Mouse (Mus musculus): ENCODE results near the gene Vps16.

The Vps16 gene

DNA sequence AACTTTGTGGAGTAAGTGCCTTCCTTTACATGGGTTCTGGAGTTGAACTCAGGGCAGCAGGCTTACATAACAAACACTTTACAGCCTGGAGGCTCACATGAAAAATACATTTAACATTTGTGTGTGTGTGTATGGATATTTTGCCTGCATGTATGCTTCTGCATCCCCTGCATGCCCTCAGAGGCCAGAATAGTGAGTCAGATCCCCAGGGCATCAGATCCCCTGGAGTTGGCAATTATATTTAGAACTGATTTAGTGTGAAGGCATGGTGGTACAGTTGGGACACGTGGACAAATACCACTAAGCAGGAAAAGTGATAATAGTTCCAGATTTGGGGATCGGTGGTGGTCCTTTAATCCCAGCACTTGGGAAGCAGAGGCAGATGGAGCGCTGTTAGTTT is 35.4 kb downstream of the Vps16 start:
- no peak for DNase-seq (ENCODE audit: low spot score)

DNA sequence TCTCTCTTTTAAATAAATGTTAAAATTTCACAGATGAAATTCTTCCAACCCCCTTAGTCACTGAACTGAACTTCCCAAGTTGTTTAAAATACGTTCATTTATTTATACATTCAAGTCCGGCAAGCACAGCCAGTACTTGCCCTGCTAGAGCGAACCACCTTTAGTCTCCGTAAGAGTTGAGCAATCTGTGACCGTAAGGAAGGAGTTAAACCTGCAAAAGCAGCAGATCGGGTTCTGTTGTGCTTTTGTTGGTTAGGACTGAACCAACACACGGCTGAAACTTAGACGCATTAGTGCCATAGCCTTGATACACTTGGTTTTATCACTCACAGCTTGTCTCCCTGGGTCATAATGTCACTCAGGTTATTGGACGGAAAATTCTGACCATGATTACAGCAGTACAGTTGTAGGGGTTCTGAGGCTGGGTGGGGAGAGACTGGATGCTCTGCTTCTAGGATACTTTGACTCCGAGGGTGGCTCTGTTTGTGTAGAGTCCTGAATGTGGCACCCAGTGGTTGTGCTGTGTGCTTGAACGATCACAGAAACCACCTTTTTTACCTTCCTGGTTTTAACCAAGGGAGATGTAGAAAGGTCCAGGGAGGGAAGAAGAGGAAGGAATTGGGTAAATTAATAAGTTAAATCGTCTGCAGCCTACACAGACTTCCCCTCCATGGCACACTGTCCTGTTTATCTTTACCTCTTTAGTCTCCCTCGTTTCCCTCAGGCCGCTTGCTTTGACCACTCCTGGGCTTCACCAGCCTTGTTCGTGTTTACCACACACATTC is 37.3 kb downstream of the Vps16 start:
- DNase-seq (ENCODE audit: low spot score): no peak

DNA sequence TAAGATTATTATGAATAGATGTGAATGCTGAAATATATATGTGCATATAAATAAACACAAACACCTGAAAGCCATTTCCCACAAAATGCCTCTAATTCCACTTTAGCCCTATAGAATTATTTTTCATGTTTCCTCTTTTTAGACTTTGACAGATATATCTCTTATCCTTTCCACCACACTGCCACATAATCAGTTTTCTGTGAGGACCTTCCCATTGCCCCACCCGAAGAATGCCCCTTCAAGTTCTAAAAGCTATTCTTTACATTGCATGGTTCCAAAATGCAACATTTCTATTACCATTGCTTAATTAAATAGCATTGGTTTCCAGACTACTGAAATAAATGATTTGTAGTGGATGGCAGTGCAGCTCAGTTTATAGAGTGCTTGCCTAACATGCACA is 42.3 kb downstream of the Vps16 start:
- no peak for DNase-seq (ENCODE audit: low spot score)

DNA sequence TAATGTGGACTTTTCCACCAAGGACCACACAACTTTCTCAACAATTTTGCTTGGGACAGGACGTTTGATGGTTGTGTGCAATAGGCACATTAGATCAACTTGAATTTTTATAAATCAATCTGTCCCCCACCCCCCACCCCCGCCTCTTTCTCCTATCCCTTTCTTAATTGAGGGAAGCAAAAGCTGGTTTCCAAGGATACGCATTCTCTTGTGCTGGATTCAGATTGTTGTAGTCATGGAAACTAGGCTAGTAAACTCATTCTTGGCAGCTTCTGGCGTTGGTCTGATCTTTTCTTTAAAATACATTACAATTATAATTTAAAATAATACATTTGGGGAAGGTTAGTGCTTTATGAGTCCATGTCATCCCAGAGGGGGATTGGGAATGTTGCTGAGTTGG is 45.2 kb downstream of the Vps16 start:
- DNase-seq (ENCODE audit: low spot score): no peak

DNA sequence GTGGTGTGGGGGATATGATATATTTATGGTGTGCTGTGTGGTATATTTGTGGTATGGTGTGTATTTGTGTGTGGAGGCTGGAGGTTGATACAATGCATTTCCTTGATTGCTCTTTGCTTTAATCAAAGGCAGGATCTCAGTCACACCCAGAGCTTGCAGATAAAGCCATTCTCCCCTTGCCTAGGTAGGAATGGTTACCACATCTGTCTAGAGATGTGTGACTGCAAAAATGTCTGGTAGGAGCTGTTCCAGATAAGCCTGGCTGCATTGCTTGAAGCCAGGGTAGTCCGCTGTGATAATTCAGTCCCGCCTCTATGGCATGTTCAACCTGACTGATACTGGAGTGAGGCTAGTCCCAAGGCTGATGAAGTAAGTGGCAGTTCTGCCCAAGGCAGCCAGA is 45.8 kb downstream of the Vps16 start:
- no peak for DNase-seq (ENCODE audit: low spot score)

DNA sequence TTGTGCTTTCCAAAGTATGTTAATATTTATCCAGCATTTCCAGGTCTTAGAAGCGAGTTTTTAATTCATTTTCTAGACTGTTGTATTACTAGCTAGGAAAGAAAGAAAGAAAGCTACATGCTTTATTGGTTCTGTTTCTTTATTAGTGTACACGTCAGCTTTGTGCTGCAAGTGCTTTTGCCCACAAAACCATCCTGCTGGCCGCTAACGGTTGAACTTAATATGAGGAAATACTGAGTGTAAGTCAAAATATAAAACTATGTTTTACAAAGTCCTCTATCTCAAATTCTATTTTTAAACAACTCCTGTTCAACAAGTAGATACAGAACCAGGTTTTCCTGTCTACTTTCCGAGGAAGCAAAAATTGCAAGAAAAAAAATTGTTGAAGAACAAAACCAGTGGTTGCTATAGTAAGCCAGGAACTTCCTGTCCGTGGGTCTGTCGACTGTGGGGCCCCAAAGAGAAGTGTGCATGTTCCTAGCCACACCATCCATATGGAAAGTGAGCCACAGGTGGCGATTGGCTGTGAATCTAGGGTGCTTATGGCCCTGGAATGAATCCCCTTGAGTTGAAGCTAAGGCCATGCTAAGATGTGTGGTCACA is 48.9 kb downstream of the Vps16 start:
- DNase-seq (ENCODE audit: low spot score): no peak

DNA sequence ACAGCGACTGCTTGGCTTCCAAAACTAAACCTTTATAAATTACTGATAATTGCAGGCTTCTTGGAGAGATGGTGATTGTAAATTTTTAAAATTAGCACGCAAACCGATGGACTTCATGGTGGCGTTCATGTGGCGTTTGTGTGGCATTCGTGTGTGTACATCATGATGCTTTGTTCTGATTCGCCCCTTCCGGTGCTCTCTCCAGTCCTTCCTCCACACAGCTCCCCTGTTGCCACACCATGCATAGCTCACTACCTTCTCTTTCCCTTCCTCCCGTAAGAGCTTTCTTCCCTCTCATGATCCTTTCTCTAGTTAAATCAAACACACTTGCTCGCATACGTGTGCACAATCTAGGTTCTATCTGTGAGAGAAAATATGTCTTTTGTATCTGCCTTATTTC is 51.6 kb downstream of the Vps16 start:
- DNase-seq (ENCODE audit: low spot score): no peak

DNA sequence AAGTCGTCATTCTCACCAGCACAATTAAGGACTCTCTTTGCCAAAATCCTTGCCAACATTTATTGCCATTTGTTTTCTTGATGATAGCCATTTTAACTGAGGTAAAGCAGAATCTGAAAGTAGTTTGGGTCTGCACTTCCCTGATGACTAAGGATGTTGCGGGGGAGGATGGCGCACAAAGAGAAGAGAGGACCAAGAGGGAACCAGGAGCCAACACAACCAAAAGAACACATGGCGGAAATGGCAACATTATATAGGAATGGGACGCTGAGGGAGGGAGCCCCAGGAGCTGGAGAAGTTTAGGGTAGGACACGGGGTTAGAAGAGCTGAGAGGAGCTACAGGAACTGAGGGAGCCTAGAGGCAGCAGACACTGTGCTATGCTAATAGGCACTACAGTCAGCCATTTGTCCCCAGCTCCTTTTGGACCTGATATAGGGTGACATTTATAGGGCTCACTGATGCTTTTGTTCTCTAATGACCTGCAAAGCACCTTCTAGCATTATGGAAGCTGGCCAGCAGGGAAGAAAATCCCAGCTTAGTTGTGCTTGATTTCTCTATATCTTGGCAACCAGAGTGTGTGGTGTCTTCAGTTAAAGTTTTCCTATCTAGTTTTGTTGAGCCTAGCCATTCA is 52.6 kb downstream of the Vps16 start:
- DNase-seq (ENCODE audit: low spot score): no peak

DNA sequence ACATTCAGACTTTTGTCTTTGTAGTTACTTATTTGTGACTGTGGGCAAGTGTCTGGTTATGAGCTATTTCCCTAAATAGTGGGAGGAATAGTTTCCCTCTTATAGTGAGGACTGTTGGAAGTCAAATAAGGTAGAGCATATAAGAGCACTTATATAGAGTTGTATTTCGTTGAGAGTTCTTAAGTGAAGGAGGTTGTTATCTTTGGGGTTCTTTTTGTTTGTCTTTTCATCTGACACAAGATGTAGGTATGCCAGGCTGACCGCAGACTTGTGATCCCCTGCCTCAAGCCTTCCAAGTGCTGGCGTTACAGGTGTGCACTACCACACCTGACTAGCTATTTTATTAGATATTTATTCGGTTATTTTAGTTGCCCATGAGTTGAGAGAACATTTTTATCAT is 58.0 kb downstream of the Vps16 start:
- DNase-seq (ENCODE audit: low spot score): no peak

DNA sequence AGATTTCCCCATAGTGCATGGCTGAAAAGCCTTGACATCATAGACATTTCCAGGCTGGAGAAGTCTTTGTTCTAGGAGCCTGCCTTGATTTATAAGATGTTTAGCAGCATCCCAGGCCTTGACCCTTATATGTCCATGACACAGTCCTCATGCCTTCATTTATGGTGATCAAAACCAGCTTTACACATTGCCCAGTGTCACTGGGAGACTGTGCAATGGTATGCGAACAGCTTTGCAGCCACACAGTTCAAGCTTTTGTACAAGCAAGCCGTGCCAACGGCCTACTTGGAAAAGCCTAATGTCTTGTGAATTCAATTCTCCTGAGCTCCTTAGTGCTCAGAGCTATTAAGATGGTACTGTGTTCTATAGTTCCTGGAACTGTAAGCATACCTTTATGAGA is 58.6 kb downstream of the Vps16 start:
- no peak for DNase-seq (ENCODE audit: low spot score)

DNA sequence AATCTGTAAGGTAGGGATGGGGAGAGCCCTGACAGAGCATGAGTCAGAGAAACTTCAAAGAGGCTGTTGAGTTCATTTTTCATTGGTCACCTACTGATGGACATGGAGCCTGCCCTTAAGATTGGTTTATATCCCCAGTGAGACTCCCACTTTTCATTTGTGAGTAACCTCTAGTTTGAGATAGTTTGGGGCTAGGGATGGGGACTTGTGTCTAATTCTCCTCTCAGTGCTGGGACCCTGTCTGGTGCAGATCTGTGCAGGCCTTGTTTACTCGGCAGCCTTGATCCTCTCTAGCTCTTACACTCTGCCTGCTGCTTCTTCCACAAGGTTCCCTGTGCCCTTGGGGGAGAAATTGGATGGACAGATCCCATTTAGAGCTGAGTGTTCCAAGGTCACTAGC is 60.1 kb downstream of the Vps16 start:
- DNase-seq (ENCODE audit: low spot score): no peak

DNA sequence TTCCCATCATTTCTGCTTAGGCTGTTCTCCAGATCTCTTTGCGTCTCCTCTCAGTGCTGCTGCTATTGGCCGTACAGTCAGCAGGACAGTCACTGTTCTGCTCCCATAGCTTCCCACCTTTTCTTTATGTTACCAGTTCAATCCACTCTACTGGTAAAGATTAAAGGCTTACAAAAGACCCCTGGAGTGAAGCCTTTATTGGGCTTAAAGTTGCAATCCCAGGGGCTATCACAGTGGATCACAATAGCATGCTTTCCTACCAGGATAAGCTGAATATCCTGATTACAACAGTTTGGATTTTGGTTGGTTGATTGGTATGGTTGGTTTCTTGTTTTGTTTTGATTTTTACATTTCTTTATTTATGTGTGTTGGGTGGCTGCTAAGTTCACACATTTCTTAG is 63.9 kb downstream of the Vps16 start:
- no peak for DNase-seq (ENCODE audit: low spot score)

DNA sequence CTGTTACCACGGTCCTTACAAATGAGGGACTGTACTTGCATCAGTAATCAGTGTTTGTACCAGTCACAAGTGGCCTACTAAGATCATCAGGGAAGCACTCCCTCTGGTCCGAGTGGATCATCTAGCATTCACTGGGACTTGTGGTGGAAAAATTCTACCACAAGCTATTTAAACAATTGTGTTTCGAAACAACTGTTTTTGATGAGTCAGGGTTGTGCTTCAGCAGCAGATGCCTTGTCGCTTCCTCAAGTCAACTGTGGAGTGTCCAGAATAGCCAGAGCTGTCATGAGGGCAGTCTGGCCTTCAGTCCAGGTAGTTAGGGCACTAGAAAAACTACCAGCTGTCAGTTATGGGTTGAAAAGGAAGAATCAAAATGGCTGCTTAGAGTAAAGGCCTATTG is 64.5 kb downstream of the Vps16 start:
- DNase-seq (ENCODE audit: low spot score): no peak

DNA sequence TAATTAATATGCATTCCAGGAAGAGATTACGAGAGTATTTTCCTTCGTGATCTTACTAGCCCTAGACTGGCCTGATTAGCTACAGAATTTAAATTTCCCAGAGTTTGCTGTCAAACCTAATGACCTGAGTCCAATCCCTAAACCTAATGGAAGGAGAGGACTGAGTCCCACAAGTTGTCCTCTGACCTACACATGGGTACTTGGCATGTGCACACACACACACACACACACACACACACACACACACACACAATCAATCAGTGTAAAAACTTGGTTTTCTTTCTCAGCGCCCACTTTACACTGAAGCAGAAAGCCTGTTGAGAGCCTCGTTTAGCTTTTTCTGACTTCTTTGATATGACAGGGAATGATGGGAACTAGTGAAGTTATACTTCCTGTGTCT is 67.0 kb downstream of the Vps16 start:
- no peak for DNase-seq (ENCODE audit: low spot score)

DNA sequence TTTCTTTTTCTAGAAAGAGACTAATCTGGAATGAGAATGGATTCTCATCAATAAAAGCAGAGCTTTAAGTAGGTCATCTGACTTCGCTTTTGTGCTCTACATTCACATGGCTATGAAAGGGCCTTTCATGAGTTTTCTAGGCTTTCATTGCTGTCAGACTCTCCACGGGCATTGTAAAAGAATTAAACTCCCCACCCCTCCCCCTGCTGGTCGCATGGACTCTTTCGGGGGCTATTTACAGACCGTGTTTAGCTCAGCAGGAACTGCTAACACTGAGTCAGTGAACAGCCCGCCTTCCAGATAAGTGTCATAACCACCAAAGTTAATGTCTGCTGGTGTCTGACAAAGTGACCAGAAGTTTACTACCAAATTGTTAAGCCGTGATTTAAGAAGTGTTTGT is 67.4 kb downstream of the Vps16 start:
- DNase-seq (ENCODE audit: low spot score): no peak
